Mouse (Mus musculus) layer of hippocampus, postnatal 10 days (tissue): Measurements from ENCODE around the gene Mapk3. TPM values are rescaled to one million over a fixed set of nuclear protein-coding genes. Genes with fewer than 3 reads are reported as not detected.

Source experiments
- DNase-seq, 2 experiments: peaks; one replicate each; pipeline ENCODE4 v3.0.0; 2021; ENCODE audit warnings: low spot score in 2 of 2
- total RNA-seq, 2 experiments: library from RNA; stranded (reverse); gene quantifications; 2 replicates each; pipeline ENCODE4 v1.2.3; 2021

Gene Mapk3
- total RNA-seq, 2 experiments from 2014 or later: 146 to 150 TPM

DNA sequence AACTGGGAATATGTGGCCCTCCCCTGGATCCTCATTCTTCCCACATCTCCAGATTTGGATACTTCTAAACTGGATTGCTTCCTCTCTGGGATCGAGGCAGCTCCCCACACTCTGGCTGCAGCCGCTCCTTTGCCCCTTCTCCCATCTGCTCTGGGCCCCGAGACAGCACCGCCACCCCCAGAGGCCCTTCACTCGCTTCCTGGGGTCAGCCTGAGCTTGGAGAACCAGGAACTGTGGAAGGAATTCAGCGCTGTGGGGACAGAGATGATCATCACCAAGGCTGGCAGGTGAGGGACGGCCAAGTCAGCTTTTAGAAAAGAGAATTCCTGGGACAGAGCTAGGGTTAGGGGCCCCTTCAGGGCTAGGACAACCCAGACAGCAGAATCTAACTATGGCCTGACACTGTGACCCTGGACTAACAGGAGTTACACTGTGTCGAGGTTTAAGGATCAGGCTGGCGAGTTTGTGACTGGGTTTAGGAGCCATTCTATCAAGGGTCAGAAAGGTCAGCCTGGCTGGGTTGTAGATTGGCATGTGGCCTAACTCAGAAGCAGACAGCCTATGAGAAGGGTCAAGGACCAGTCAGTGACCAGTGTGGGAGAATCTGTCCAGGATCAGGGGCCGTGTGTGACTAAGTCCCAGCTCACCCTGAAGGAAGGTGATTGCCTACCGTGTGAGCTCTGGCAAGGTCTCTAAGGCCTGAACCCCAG is 22.4 kb downstream of the Mapk3 start:
- DNase-seq: no peak

GRCm38 (mm10) chr7:126782693-126783092 is 23.3 kb downstream of the Mapk3 start:
- DNase-seq: no peak

- DNase-seq: no peak
These were observed 25.1 kb downstream of the Mapk3 start for GRCm38 (mm10) chr7:126784469-126784868.

GRCm38 (mm10) chr7:126785056-126785455 is 25.7 kb downstream of the Mapk3 start:
- no peak for DNase-seq

GRCm38 (mm10) chr7:126786142-126786541 is 26.7 kb downstream of the Mapk3 start:
- DNase-seq: no peak

DNA sequence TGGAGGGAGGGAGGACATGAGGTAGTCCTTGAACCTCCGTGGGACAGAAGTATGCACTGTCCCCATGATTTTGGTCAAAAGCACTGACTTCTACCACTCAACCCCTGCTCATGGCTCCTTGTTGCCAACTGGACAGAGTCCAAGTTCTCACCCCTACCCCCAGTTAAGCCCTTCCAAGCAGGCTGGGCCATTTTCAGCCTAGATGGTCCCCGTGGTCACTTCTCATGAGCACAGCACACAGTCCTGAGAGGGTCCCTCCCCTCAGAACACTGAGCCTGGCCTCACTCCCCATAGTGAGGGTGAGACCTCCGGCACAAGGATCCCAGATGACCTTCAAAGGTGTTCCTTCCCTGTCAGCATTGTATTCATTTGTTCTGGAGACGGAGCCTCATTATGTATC is 29.7 kb downstream of the Mapk3 start:
- no peak for DNase-seq

DNA sequence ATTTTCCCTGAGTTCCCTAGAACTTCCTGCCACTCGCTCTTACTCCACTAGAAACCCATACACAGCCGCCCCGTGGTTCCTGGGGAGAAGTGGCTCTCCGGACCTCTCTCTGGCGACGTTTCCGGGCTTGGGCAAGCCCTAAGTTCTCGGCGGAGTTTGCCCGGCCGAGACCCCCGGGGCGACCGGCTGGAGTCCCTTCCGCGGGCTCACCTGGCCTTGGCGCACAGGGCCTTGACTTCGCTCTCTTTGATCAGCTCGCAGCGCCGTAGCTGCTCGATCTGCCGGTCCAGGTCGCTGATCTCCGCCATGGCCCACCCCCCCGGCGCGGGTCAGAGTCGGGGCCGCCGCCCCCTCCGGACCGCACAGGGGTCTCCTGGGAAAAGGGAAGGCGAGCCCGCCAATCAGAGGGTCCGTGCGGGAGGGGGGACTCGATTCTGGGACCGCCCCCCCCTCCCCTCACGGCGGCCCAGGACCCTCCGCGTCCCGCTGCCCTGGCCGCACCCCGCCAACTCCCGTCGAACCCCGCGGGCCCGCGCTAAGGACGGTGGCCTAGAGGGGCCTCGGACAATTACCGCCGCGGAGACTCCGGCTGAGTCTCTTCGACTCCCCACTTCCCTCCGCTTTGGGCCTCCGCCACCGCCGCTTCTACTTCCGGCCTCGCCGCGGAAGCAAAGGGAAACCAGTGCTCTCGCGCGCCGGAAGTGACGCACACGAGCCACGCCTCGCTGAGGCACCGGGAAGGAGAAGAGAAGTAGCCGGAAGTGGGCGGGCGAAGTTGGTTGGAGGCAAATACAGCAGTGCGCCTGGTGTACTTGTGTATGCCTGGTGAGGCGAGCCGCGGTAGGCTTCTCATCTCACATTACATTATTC is 32.7 kb downstream of the Mapk3 start, which contains the start of gene Ppp4c:
Gene Ppp4c (minus strand): TSS at position 646 of the 870 bp plus-strand sequence.
- peak; percentile 96 for DNase-seq

DNA sequence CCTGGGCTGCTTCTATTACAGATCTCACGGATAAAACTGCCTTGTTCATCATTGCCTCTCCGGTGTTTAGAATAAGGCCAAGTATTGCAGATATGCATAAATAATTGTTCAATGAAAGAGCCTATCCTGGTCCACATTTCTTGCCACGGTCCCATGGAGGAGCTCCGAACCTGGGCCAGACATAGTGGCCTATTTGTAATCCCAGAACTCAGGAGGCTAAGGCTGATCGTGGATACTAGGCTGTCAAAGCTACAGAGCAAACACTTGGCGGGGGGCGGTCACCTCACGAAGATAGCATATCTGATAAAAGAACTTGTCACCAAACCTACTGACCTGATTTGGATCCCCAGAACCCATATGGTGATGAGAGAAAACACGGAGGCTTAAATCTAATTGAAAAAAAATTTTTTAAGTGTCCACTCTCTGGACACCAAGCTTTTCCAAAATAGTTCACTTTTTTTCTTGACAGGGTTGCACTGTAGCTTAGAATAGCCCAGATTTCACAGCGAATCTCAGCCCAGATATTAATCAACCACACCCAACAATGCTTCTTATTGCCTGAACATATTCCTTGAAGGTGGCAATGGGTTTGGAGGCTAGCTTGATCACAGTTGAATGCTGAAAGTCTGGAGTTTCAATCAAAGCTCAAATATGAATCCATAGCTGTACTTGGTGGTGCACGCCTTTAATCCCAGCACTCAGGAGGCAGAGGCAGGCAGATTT is 33.5 kb downstream of the Mapk3 start:
- no peak for DNase-seq

GRCm38 (mm10) chr7:126793456-126794270 is 34.3 kb downstream of the Mapk3 start:
- DNase-seq: no peak

DNA sequence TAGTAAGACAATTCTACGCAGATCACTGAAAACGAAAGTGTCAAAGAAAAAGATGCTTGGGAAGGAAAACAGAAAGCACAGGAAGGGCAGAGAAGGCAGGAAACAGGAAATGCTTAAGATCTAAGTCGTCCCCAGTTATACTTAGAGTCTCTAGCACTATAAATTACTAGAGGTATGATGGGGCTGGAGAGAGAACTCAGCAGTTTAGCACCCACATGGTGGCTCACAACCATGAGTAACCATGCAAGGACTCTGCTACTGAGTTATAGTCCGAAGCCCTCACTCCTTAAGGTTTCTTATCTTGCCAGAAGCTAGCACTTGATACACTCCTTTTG is 34.8 kb downstream of the Mapk3 start:
- no peak for DNase-seq

DNA sequence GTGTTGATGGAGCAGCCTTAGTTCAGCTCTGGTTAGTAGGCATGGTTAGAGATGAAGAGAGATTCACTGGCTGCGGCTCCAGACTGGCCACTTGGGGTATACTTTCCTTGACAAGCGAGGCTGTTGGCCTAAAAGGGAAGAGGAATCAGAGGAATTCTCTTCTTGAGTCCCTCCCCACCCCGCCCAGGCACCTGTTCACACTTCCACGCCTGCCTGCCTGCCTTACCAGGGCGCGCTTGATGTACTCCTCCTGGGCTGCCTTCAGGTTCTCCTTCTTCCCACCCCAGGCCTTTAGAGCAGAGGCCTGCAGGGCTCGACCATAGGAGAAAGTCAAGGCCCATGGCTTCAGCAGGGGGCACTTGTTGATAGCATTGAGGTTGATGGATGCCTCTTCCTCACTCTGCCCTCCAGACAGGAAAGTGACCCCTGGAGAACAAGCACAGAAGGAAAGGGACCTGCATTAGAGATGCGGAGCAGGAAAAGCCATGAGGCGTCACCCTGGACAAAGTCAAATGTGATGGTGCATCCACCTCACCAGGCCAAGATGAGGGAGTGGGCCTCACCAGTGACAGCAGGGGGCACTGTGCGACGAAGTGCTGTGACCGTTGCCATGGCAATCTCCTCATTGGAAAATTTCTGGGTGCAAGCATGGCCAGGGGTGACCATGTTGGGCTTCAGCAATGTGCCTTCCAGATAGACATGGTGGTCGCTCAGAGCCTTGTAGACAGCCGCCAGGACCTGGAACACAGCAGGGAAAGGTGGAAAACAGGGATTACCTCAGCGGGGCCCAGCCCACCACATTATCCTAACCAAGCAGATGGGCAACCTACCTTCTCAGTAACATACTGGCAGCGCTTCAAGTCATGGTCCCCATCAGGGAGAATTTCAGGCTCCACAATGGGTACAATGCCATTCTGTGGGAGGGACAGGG is 36.3 kb downstream of the Mapk3 start:
- peak in 1 of 2 experiments; percentile 43 for DNase-seq

GRCm38 (mm10) chr7:126796350-126796932 is 37.0 kb downstream of the Mapk3 start:
- peak in 1 of 2 experiments; percentile 51 for DNase-seq

DNA sequence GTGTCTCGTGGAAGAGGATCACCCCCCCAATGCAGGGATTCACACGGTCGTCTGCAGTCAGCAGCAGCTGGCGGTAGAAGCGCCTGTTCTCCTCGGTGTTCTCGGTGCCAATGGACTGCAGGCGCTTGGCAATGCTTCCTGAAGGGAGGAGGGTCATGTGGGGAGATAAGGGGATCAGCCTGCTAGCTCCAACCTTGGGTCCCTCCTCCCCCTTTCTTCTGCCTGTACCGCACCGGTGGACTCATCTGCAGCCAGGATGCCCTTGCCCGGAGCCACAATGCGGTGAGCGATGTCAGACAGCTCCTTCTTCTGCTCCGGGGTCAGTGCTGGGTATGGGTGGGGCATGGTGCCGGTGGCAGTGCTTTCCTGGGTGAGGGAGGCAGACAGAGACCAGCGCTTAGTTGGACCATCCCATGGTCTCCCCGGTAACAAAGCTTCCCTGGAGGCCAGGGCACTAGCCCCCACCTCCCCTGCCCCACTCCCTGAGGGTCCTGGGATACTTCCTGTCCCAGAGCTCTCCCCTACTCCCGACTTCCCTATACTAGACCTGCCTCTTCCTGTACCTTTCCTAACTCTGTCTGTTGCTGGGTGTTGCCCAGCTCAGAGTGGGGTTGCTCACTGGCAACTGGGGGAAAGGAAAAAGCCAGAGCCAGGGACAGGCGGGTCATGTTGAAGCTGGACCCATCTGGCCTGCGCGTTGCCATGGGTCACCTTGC is 38.2 kb downstream of the Mapk3 start, which contains the start of gene Fam57b:
Gene Fam57b (plus strand): TSS at position 258 of the 716 bp plus-strand sequence.
- peak; percentile 34 to 44 for DNase-seq

DNA sequence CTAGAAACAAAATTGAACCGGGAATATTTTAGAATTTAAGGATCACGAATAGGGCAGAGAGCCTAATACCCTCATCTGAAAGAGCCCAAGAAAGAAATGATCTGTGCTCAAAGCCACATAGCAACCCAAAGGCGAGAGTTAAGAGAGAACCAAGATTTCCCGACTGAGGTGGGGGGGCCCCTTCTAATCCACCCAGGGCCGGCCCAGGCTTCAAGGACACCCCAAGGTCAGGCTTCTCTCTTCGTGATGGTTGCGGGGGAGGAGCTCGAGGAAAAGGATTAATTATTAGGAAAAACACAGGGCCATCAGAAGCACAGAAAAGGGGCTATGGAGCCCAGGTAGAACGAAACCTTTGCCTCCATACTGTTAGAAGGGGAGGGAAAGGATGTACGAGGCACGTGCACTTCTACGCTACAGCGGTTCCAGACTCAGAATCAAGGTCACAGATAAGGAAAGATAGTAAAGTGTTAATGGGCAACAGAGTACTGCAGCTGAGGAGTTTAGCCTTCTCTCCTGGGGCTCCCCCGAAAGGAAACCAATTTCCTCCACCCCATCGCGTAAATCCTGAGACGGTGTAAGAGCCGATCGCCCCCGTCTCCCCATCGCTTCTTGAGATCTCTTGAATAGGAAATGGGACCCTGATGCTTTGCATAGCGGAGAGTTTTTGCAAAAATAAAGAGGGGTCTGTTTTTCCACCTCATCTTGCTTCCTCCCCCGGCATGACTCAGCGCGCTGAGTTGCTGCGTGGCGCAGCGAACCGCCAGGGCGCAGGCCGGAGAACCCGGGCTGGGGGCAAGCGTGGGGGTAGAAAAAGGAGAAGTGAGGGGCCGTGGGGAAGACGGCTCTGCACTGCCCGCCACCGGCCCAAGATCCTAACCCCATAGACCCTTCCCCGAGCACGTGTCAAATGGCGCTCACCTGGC is 39.0 kb downstream of the Mapk3 start:
- DNase-seq: peak in 1 of 2 experiments; percentile 43

DNA sequence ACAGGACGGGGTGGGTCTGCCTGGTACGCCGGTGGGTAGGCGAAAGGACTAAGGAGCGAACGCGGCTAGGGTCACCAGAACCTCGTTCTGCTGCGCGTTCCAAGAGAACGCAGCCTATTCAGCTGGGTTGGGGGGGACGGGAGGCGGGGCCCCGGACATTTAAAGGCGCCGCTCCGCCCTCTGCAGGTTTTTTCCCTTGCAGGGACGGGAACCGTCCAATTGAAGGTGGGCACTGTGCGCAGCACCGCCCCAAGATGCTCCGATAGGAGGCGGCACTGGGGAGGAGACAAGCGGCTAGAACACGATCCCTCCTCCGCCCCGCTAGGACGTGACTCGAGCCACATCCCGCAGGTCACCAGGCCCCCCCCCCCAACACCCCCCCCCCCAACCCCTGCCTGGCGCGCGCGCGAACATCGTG is 39.7 kb downstream of the Mapk3 start:
- peak; percentile 96 to 97 for DNase-seq

DNA sequence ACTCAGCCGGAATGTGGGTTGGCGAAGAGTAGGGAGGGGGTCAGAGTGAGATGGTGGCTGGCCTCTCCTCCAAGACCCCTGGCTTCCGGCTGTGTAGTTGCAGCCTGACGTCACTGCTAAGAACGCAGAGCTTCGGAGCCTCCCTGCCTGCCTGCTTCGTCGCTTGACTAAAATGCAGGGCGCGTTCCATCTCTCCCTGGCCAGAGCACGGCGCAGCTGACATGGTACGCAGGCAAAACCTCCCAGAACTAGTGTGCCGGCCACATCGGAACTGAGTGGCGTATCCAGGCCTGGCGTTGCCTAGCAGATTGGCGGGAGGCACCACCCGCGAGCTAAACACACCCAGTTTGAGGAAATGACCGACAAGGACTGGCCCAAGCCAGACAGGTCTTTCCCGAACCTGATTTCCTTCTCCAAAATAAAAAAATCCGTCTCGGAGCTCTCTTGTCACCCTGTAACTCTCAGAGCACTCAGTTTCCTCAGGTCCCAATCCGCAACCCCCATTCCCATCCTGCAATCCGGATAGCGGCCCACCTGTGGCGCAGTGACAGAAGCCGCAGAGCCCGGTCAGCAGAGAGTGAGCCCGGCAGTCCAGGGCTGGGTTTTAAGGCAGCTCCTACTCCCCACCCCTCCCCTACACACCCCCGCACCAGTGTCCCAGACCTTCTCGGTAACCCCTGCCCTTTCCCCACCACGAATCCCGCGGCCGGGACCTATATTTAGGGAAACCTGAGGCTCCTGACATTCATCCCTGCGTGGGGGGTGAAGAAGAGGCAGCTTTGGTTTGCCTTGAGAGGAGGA is 40.3 kb downstream of the Mapk3 start:
- DNase-seq: peak in 1 of 2 experiments; percentile 84
